In the genomic region with DNA sequence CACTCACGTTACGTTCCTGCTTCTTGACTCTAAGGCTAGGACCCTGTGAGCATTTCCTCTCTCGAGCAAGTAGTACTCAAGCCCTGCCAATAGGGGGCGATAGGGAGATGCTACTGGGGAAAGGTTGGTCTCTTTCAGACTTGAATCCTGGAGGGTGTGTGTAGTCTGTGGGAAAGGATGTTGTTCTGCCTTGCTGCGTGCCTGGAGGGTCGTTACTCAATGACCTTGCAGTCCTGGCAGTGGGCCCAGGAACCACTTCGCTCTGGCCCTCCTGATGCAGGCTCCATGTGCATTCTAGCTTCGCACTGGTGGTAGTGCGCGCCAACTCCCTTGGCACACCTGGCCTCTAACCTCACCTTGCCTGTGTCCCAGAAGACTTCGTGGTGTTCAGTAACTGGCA, we compare ENCODE assay signal across 9 mouse cellular contexts.
DNase-seq lines count a peak whose midpoint lies in the region; ATAC-seq and TF ChIP-seq lines count a peak whose summit lies in the region.
"Had no signal": no experiment of that assay in that cellular context is flagged by ENCODE, and none has a peak within 500 bp of the region (broad histone marks: within the 10 kb centered on the region; RNA-seq: fewer than 3 reads in every experiment).

No protein-coding gene starts in this region.

- DNase-seq in hindbrain, postnatal 0 days (ENCODE audit: low spot score): peak; percentile 14
- DNase-seq in hindbrain, embryonic 10.5 days (ENCODE audit: low spot score): no peak
- DNase-seq in MEL (ENCODE audit: low read depth, low spot score): peak; percentile 62
- no peak for DNase-seq in liver, embryonic 14.5 days (ENCODE audit: low read depth in 3 of 3, low spot score in 3 of 3)
- peak; percentile 45 for DNase-seq in testis, postnatal 14 days (ENCODE audit: low spot score)

- H3K79me2 ChIP-seq in MEL (ENCODE audit: control insufficient read depth, insufficient read depth, low read length, poor library complexity): no peaks in the 10 kb centered on the region

- no peaks in the 10 kb centered on the region for H3K4me1 ChIP-seq in hindbrain, postnatal 0 days (ENCODE audit: insufficient read depth, low read length)
- H3K4me1 ChIP-seq in hindbrain, embryonic 10.5 days (replicated peaks): 0 out of 2 replicates have a peak, but pooled peaks cover 4% of the 10 kb centered on the region
- no peaks in the 10 kb centered on the region for H3K4me1 ChIP-seq in MEL (ENCODE audit: control insufficient read depth in 1 of 2, insufficient read depth in 2 of 2, low read length in 2 of 2)
- no peaks in the 10 kb centered on the region for H3K4me1 ChIP-seq in liver, embryonic 14.5 days (replicated peaks; ENCODE audit: control insufficient read depth in 2 of 2, insufficient read depth in 2 of 2, low read length in 1 of 2)
- no peaks in the 10 kb centered on the region for H3K4me1 ChIP-seq in forebrain, embryonic 15.5 days
- H3K4me1 ChIP-seq in hindbrain, embryonic 12.5 days: 0 out of 2 replicates have a peak, but pooled peaks cover 3% of the 10 kb centered on the region
- H3K4me1 ChIP-seq: liver, embryonic 15.5 days had no signal

- ATAC-seq in hindbrain, postnatal 0 days: no peak
- 0 out of 2 replicates have a peak, but pooled peaks have one; percentile 22 for ATAC-seq in common myeloid progenitor, adult 5-6 weeks (replicated peaks; ENCODE audit: low read depth, poor library complexity, severe bottlenecking)
- no peak for ATAC-seq in liver, embryonic 14.5 days (ENCODE audit: insufficient read depth)
- ATAC-seq in forebrain, embryonic 15.5 days (replicated peaks): no peak
- no peak for ATAC-seq in hindbrain, embryonic 12.5 days (ENCODE audit: low FRiP score)

- H3K36me3 ChIP-seq in hindbrain, postnatal 0 days (ENCODE audit: insufficient read depth, low read length): no peaks in the 10 kb centered on the region
- peaks cover 22% of the 10 kb centered on the region for H3K36me3 ChIP-seq in hindbrain, embryonic 10.5 days
- no peaks in the 10 kb centered on the region; a peak in 1 of 4 replicates for H3K36me3 ChIP-seq in MEL (ENCODE audit: control insufficient read depth in 1 of 2, insufficient read depth in 2 of 2, low read length in 2 of 2)
- 0 out of 2 replicates have a peak, but pooled peaks cover 2% of the 10 kb centered on the region for H3K36me3 ChIP-seq in liver, embryonic 14.5 days (replicated peaks; ENCODE audit: control insufficient read depth, insufficient read depth, low read depth)
- H3K36me3 ChIP-seq in forebrain, embryonic 15.5 days: peaks cover 4% of the 10 kb centered on the region; the same call in 1 of the 2 replicates
- H3K36me3 ChIP-seq in hindbrain, embryonic 12.5 days: peaks cover 11% of the 10 kb centered on the region; the same call in 1 of the 2 replicates

- no peaks in the 10 kb centered on the region for H3K9me3 ChIP-seq in hindbrain, postnatal 0 days (ENCODE audit: low read length)
- no peaks in the 10 kb centered on the region for H3K9me3 ChIP-seq in hindbrain, embryonic 10.5 days
- no peaks in the 10 kb centered on the region for H3K9me3 ChIP-seq in MEL (replicated peaks; ENCODE audit: insufficient read depth, low read length)
- no peaks in the 10 kb centered on the region for H3K9me3 ChIP-seq in liver, embryonic 14.5 days (ENCODE audit: control insufficient read depth, low read length)
- H3K9me3 ChIP-seq in forebrain, embryonic 15.5 days: no peaks in the 10 kb centered on the region
- H3K9me3 ChIP-seq in hindbrain, embryonic 12.5 days (replicated peaks): no peaks in the 10 kb centered on the region
- H3K9me3 ChIP-seq: liver, embryonic 15.5 days had no signal

- no peak overlapping the region for H3K4me3 ChIP-seq in hindbrain, postnatal 0 days (ENCODE audit: low read length)
- no peak overlapping the region for H3K4me3 ChIP-seq in hindbrain, embryonic 10.5 days
- no peak overlapping the region for H3K4me3 ChIP-seq in MEL (ENCODE audit: control insufficient read depth in 1 of 2, insufficient read depth in 1 of 2, low read depth in 2 of 2, low read length in 2 of 2)
- no peak overlapping the region for H3K4me3 ChIP-seq in liver, embryonic 14.5 days (ENCODE audit: insufficient read depth in 1 of 2, low read depth in 2 of 2, low read length in 2 of 2)
- no peak overlapping the region for H3K4me3 ChIP-seq in forebrain, embryonic 15.5 days
- no peak overlapping the region for H3K4me3 ChIP-seq in hindbrain, embryonic 12.5 days
- H3K4me3 ChIP-seq: liver, embryonic 15.5 days had no signal

- no peak overlapping the region for H3K4me2 ChIP-seq in hindbrain, postnatal 0 days (ENCODE audit: low read depth, low read length)
- H3K4me2 ChIP-seq in liver, embryonic 14.5 days (ENCODE audit: low read depth): no peak overlapping the region
- H3K4me2 ChIP-seq in forebrain, embryonic 15.5 days (replicated peaks): no peak overlapping the region
- no peak overlapping the region for H3K4me2 ChIP-seq in hindbrain, embryonic 12.5 days (replicated peaks)
- H3K4me2 ChIP-seq: liver, embryonic 15.5 days had no signal

- peak; percentile 30 for TF ChIP-seq RAD21 in MEL (IDR thresholded peaks at IDR 0.05; ENCODE audit: low read depth, low read length)

- H3K9ac ChIP-seq in hindbrain, postnatal 0 days (replicated peaks; ENCODE audit: low read length): no peak overlapping the region
- no peak overlapping the region for H3K9ac ChIP-seq in MEL (ENCODE audit: control insufficient read depth, low read depth, low read length, poor library complexity, severe bottlenecking)
- no peak overlapping the region for H3K9ac ChIP-seq in liver, embryonic 14.5 days (replicated peaks)
- H3K9ac ChIP-seq in forebrain, embryonic 15.5 days (replicated peaks): no peak overlapping the region
- H3K9ac ChIP-seq in hindbrain, embryonic 12.5 days: no peak overlapping the region
- H3K9ac ChIP-seq: liver, embryonic 15.5 days had no signal

- 66% methylated on average over 11 of the region's 11 CpGs for WGBS in hindbrain, postnatal 0 days
- 92% methylated on average over 11 of the region's 11 CpGs for WGBS in hindbrain, embryonic 10.5 days
- 79% methylated on average over 11 of the region's 11 CpGs for WGBS in liver, embryonic 14.5 days (ENCODE audit: insufficient replicate concordance)
- 78% methylated on average over 11 of the region's 11 CpGs for WGBS in forebrain, embryonic 15.5 days
- 88% methylated on average over 11 of the region's 11 CpGs for WGBS in hindbrain, embryonic 12.5 days

- peak; percentile 57 for TF ChIP-seq CTCF in hindbrain, postnatal 0 days (IDR thresholded peaks at IDR 0.05; ENCODE audit: low read depth)
- peak; percentile 60 to 91 (median 78) for TF ChIP-seq CTCF in MEL (IDR thresholded peaks at IDR 0.05 in 2 of 3, conservative IDR thresholded peaks at IDR 0.05 in 1 of 3; ENCODE audit: control insufficient read depth in 1 of 3, insufficient read depth in 1 of 3, low read depth in 2 of 3, low read length in 3 of 3, poor library complexity in 1 of 3, severe bottlenecking in 1 of 3)
- TF ChIP-seq CTCF in liver, embryonic 14.5 days (IDR thresholded peaks at IDR 0.05; ENCODE audit: low read depth): peak; percentile 83

- no peaks in the 10 kb centered on the region for H3K27me3 ChIP-seq in hindbrain, postnatal 0 days (ENCODE audit: insufficient read depth, low read length)
- H3K27me3 ChIP-seq in hindbrain, embryonic 10.5 days (ENCODE audit: insufficient read depth, poor library complexity, severe bottlenecking): no peaks in the 10 kb centered on the region
- H3K27me3 ChIP-seq in MEL (ENCODE audit: control insufficient read depth in 1 of 2, insufficient read depth in 2 of 2, low read length in 2 of 2): no peaks in the 10 kb centered on the region
- H3K27me3 ChIP-seq in liver, embryonic 14.5 days (ENCODE audit: control insufficient read depth, insufficient read depth, low read length): no peaks in the 10 kb centered on the region
- H3K27me3 ChIP-seq in forebrain, embryonic 15.5 days: no peaks in the 10 kb centered on the region
- no peaks in the 10 kb centered on the region for H3K27me3 ChIP-seq in hindbrain, embryonic 12.5 days
- H3K27me3 ChIP-seq: liver, embryonic 15.5 days had no signal

- no peak overlapping the region for H3K27ac ChIP-seq in hindbrain, postnatal 0 days
- H3K27ac ChIP-seq in hindbrain, embryonic 10.5 days: no peak overlapping the region
- H3K27ac ChIP-seq in MEL (ENCODE audit: control insufficient read depth, low read depth, low read length): no peak overlapping the region
- no peak overlapping the region for H3K27ac ChIP-seq in liver, embryonic 14.5 days
- no peak overlapping the region for H3K27ac ChIP-seq in forebrain, embryonic 15.5 days (replicated peaks)
- H3K27ac ChIP-seq in hindbrain, embryonic 12.5 days: no peak overlapping the region
- H3K27ac ChIP-seq: liver, embryonic 15.5 days had no signal

- no peak for TF ChIP-seq POLR2A in MEL (IDR thresholded peaks at IDR 0.05; ENCODE audit: control insufficient read depth in 1 of 2, insufficient read depth in 1 of 2, low read depth in 1 of 2, low read length in 2 of 2, poor library complexity in 1 of 2)

- TF ChIP-seq EP300 in MEL (IDR thresholded peaks at IDR 0.05; ENCODE audit: low read depth in 1 of 2, low read length in 2 of 2): no peak
- TF ChIP-seq EP300 in liver, embryonic 14.5 days (IDR thresholded peaks at IDR 0.05; ENCODE audit: low read depth): no peak

TF ChIP-seq in MEL, 35 proteins besides CTCF, POLR2A, EP300 and RAD21:
- TF ChIP-seq MYC (IDR thresholded peaks at IDR 0.05; ENCODE audit: low read depth, low read length): no peak
- TF ChIP-seq SMC3 (IDR thresholded peaks at IDR 0.05; ENCODE audit: low read depth, low read length): peak; percentile 37

Comparison
In these comparisons a context has a peak if more than half of its experiments do, and no peak if none do; other contexts are left out.
1. DNase-seq: peak in hindbrain, postnatal 0 days (single experiment), MEL (single experiment) and testis, postnatal 14 days (single experiment); none in hindbrain, embryonic 10.5 days (single experiment) and liver, embryonic 14.5 days (0 of 3).
2. Peak in every context shown above with its lines, with median percentiles within 50 percentile points of each other: CTCF ChIP-seq.